14 mouse cellular contexts compared by ENCODE assay signal in genomic region chr13:113257190-113257589, GRCm38 (mm10). TPM values are rescaled to one million over a fixed set of nuclear protein-coding genes. Genes with fewer than 3 reads are reported as not detected.
DNase-seq lines count a peak whose midpoint lies in the region; ATAC-seq and TF ChIP-seq lines count a peak whose summit lies in the region.
"Had no signal": no experiment of that assay in that cellular context is flagged by ENCODE, and none has a peak within 500 bp of the region (broad histone marks: within the 10 kb centered on the region; RNA-seq: fewer than 3 reads in every experiment).

No protein-coding gene starts in this region.

- H3K36me3 ChIP-seq in midbrain, postnatal 0 days (ENCODE audit: insufficient read depth, low read length) = no peaks in the 10 kb centered on the region
- no peaks in the 10 kb centered on the region for H3K36me3 ChIP-seq in midbrain, embryonic 16.5 days (ENCODE audit: control insufficient read depth, insufficient read depth, low read length)
- H3K36me3 ChIP-seq: liver, embryonic 15.5 days; midbrain, embryonic 13.5 days had no signal

- no peak for ATAC-seq in midbrain, postnatal 0 days (ENCODE audit: low FRiP score)
- ATAC-seq in midbrain, embryonic 16.5 days = no peak
- ATAC-seq: midbrain, embryonic 13.5 days had no signal

- intact Hi-C loops in heart, postnatal 25 days (cut with DNase I) = no loop called here

- TF ChIP-seq CTCF in midbrain, postnatal 0 days (IDR thresholded peaks at IDR 0.05) = peak; percentile 38
- peak; percentile 40; the same call in 1 of the 2 replicates for TF ChIP-seq CTCF in bone marrow, adult 2 months (IDR thresholded peaks at IDR 0.05; ENCODE audit: control insufficient read depth, insufficient read depth, low read length)

- no peak for TF ChIP-seq POLR2A in bone marrow, adult 2 months (IDR thresholded peaks at IDR 0.05; ENCODE audit: borderline replicate concordance, control insufficient read depth, low read depth, low read length)

- WGBS in midbrain, postnatal 0 days = 42% methylated on average over 5 of the region's 5 CpGs
- WGBS in midbrain, embryonic 16.5 days = 50% methylated on average over 5 of the region's 5 CpGs
- WGBS in bone marrow, adult 2 months = 65% methylated on average over 5 of the region's 5 CpGs

- no peaks in the 10 kb centered on the region for H3K4me1 ChIP-seq in midbrain, postnatal 0 days (ENCODE audit: insufficient read depth, low read length)
- no peaks in the 10 kb centered on the region for H3K4me1 ChIP-seq in midbrain, embryonic 16.5 days (ENCODE audit: control insufficient read depth, insufficient read depth, low read length)
- no peaks in the 10 kb centered on the region for H3K4me1 ChIP-seq in bone marrow, adult 2 months (ENCODE audit: control insufficient read depth, insufficient read depth, low read length)
- H3K4me1 ChIP-seq: liver, embryonic 15.5 days; midbrain, embryonic 13.5 days had no signal

- peak; percentile 18 for DNase-seq in heart, postnatal 4 days
- no peak for DNase-seq in heart, postnatal 25 days (ENCODE audit: low spot score)
- no peak for DNase-seq in midbrain, postnatal 0 days (ENCODE audit: low spot score)
- peak; percentile 69 for DNase-seq in thymus, postnatal 4 days
- DNase-seq in cerebellum, postnatal 36 days = no peak
- DNase-seq: kidney, adult 18-20 months had no signal

- H3K27me3 ChIP-seq in midbrain, postnatal 0 days (ENCODE audit: insufficient read depth, low read length) = no peaks in the 10 kb centered on the region
- H3K27me3 ChIP-seq in midbrain, embryonic 16.5 days (ENCODE audit: control insufficient read depth, insufficient read depth, low read depth, low read length) = no peaks in the 10 kb centered on the region
- H3K27me3 ChIP-seq: liver, embryonic 15.5 days; midbrain, embryonic 13.5 days had no signal

- no peak overlapping the region for H3K27ac ChIP-seq in midbrain, postnatal 0 days (ENCODE audit: low read depth, low read length)
- H3K27ac ChIP-seq in midbrain, embryonic 16.5 days (ENCODE audit: low read length) = no peak overlapping the region
- no peak overlapping the region for H3K27ac ChIP-seq in bone marrow, adult 2 months (ENCODE audit: control insufficient read depth, insufficient read depth, low read depth, low read length, poor library complexity)
- H3K27ac ChIP-seq: liver, embryonic 15.5 days; midbrain, embryonic 13.5 days had no signal

- no peak overlapping the region for H3K9ac ChIP-seq in midbrain, postnatal 0 days (replicated peaks; ENCODE audit: low read length, poor library complexity, severe bottlenecking)
- H3K9ac ChIP-seq in midbrain, embryonic 16.5 days (ENCODE audit: low read depth, low read length) = no peak overlapping the region
- H3K9ac ChIP-seq: liver, embryonic 15.5 days; midbrain, embryonic 13.5 days had no signal

- no peak overlapping the region for H3K4me2 ChIP-seq in midbrain, postnatal 0 days (ENCODE audit: low read depth, low read length, poor library complexity, severe bottlenecking)
- H3K4me2 ChIP-seq in midbrain, embryonic 16.5 days (ENCODE audit: low read length) = no peak overlapping the region
- H3K4me2 ChIP-seq: liver, embryonic 15.5 days; midbrain, embryonic 13.5 days had no signal

- H3K4me3 ChIP-seq in midbrain, postnatal 0 days (ENCODE audit: low read depth, low read length) = no peak overlapping the region
- no peak overlapping the region for H3K4me3 ChIP-seq in midbrain, embryonic 16.5 days (ENCODE audit: low read depth, low read length)
- H3K4me3 ChIP-seq in bone marrow, adult 2 months (replicated peaks; ENCODE audit: control insufficient read depth, low read depth, low read length) = no peak overlapping the region
- H3K4me3 ChIP-seq: erythroblast, embryonic 14.5 days; liver, embryonic 15.5 days; midbrain, embryonic 13.5 days had no signal

- no peaks in the 10 kb centered on the region for H3K9me3 ChIP-seq in midbrain, postnatal 0 days (ENCODE audit: low read length)
- no peaks in the 10 kb centered on the region for H3K9me3 ChIP-seq in midbrain, embryonic 16.5 days (replicated peaks; ENCODE audit: control insufficient read depth, low read length, poor library complexity, severe bottlenecking)
- H3K9me3 ChIP-seq: liver, embryonic 15.5 days; midbrain, embryonic 13.5 days had no signal

RNA-seq across cellular contexts. Expression of gene Gzmk, which starts 31.5 kb away (rescaled TPM):
- not detected for total RNA-seq in heart, postnatal 4 days (2021)
- not detected for total RNA-seq in heart, postnatal 25 days (2021)
- not detected in 2 replicates for total RNA-seq in midbrain, postnatal 0 days (2014; rRNA removed)
- 0.17 TPM in 1 of 2 replicates, not detected in the other for polyA plus RNA-seq in midbrain, postnatal 0 days (2015; fragmentation: Nextera tagmentation; extraction: Ambion mirVana)
- 0.14 and 0.26 TPM in 2 replicates for polyA plus RNA-seq in midbrain, embryonic 16.5 days (2015; fragmentation: Nextera tagmentation; extraction: Ambion mirVana)
- not detected in 2 replicates for polyA plus RNA-seq in bone marrow, adult 2 months (2011; ENCODE audit: insufficient read depth, insufficient read length, low replicate concordance, missing spikeins)
- total RNA-seq: common myeloid progenitor, adult 5-6 weeks; gastrocnemius, adult 18-20 months; heart, postnatal 14 days had no signal
- polyA plus RNA-seq: erythroblast, embryonic 14.5 days; liver, embryonic 15.5 days; midbrain, embryonic 13.5 days had no signal

RNA-seq across cellular contexts. Expression of gene BC067074, which starts 35.8 kb away (rescaled TPM):
- total RNA-seq in heart, postnatal 4 days (2021) = 10 to 100 TPM; 11.4 to 12.6 TPM
- 1 to 10 TPM; 1.7 to 2.2 TPM for total RNA-seq in heart, postnatal 25 days (2021)
- total RNA-seq in midbrain, postnatal 0 days (2014; rRNA removed) = 2.4 and 3.5 TPM in 2 replicates
- 0.48 and 0.72 TPM in 2 replicates for polyA plus RNA-seq in midbrain, postnatal 0 days (2015; fragmentation: Nextera tagmentation; extraction: Ambion mirVana)
- polyA plus RNA-seq in midbrain, embryonic 16.5 days (2015; fragmentation: Nextera tagmentation; extraction: Ambion mirVana) = 0.80 and 0.83 TPM in 2 replicates
- polyA plus RNA-seq in bone marrow, adult 2 months (2011; ENCODE audit: insufficient read depth, insufficient read length, low replicate concordance, missing spikeins) = 0.72 TPM in 1 of 2 replicates, not detected in the other
- polyA plus RNA-seq: erythroblast, embryonic 14.5 days had no signal

RNA-seq across cellular contexts. Expression of gene Esm1, which starts 47.7 kb away (rescaled TPM):
- under 1 TPM; 0.50 to 0.68 TPM for total RNA-seq in heart, postnatal 4 days (2021)
- total RNA-seq in heart, postnatal 25 days (2021) = under 1 TPM; 0.70 to 0.95 TPM
- total RNA-seq in midbrain, postnatal 0 days (2014; rRNA removed) = 0.44 and 1.1 TPM in 2 replicates
- 1.2 and 3.0 TPM in 2 replicates for polyA plus RNA-seq in midbrain, postnatal 0 days (2015; fragmentation: Nextera tagmentation; extraction: Ambion mirVana)
- polyA plus RNA-seq in midbrain, embryonic 16.5 days (2015; fragmentation: Nextera tagmentation; extraction: Ambion mirVana) = 1.8 and 2.1 TPM in 2 replicates
- 8.8 and 17.3 TPM in 2 replicates for polyA plus RNA-seq in bone marrow, adult 2 months (2011; ENCODE audit: insufficient read depth, insufficient read length, low replicate concordance, missing spikeins)

Comparison
In these comparisons a context has a peak if more than half of its experiments do, and no peak if none do; other contexts are left out.
1. DNase-seq: peak in heart, postnatal 4 days (single experiment) and thymus, postnatal 4 days (single experiment); none in heart, postnatal 25 days (single experiment), midbrain, postnatal 0 days (single experiment) and cerebellum, postnatal 36 days (0 of 2).